Mouse (Mus musculus) kidney, postnatal 10 days (tissue): ENCODE measurements around the gene Slc12a1.
A peak's percentile ranks its signal among the peaks of the same experiment; 100 is the strongest.
"Not testable (repeated sequence)": the region's sequence is repeated elsewhere in the genome, so short reads cannot be mapped to it uniquely, and the experiment has no call there.

Experiments used
- DNase-seq: peaks from one replicate; pipeline ENCODE4 v3.0.0; 2021; ENCODE audit warnings: mixed read lengths

Gene Slc12a1

GRCm38 (mm10) chr2:125152388-125152787 lies at the start of gene Slc12a1:
Slc12a1 (plus strand) TSS chr2:125152505.
- DNase-seq: peak; percentile 27

- DNase-seq: not testable (repeated sequence)
These were observed 47.8 kb upstream of the Slc12a1 start for GRCm38 (mm10) chr2:125104491-125104890.

- not testable (repeated sequence) for DNase-seq
These were observed 45.8 kb upstream of the Slc12a1 start for GRCm38 (mm10) chr2:125106536-125106935.

- no peak for DNase-seq
These were observed 32.8 kb upstream of the Slc12a1 start for GRCm38 (mm10) chr2:125119381-125120110.

- no peak for DNase-seq
These were observed 30.0 kb upstream of the Slc12a1 start for GRCm38 (mm10) chr2:125122288-125122623.

- DNase-seq: peak; percentile 60
These were observed 29.5 kb upstream of the Slc12a1 start for GRCm38 (mm10) chr2:125122624-125123476.

- DNase-seq: peak; percentile 93
These were observed 28.8 kb upstream of the Slc12a1 start, which contains the start of gene Myef2 for GRCm38 (mm10) chr2:125123477-125123852. Myef2 (minus strand) TSS chr2:125123661.

- DNase-seq: no peak
These were observed 26.5 kb upstream of the Slc12a1 start for GRCm38 (mm10) chr2:125125824-125126223.

- DNase-seq: no peak
These were observed 25.5 kb upstream of the Slc12a1 start for GRCm38 (mm10) chr2:125126792-125127191.

GRCm38 (mm10) chr2:125134113-125134512 lies 18.2 kb upstream of the Slc12a1 start:
- DNase-seq: no peak

- peak; percentile 92 for DNase-seq
These were observed 16.1 kb upstream of the Slc12a1 start, which contains the start of gene Ctxn2 for GRCm38 (mm10) chr2:125135903-125136811. Ctxn2 (plus strand) TSS chr2:125136692.

- no peak for DNase-seq
These were observed 15.5 kb upstream of the Slc12a1 start for GRCm38 (mm10) chr2:125136846-125137245.

GRCm38 (mm10) chr2:125142336-125142735 lies 10.0 kb upstream of the Slc12a1 start:
- DNase-seq: no peak

- DNase-seq: no peak
These were observed 2.0 kb downstream of the Slc12a1 start for GRCm38 (mm10) chr2:125154294-125154693.

- no peak for DNase-seq
These were observed 3.2 kb downstream of the Slc12a1 start for GRCm38 (mm10) chr2:125155504-125155903.

GRCm38 (mm10) chr2:125162012-125162470 lies 9.7 kb downstream of the Slc12a1 start:
- peak; percentile 26 for DNase-seq

- DNase-seq: no peak
These were observed 26.0 kb downstream of the Slc12a1 start for GRCm38 (mm10) chr2:125178225-125178798.

GRCm38 (mm10) chr2:125187904-125188303 lies 35.6 kb downstream of the Slc12a1 start:
- DNase-seq: no peak

GRCm38 (mm10) chr2:125189197-125189596 lies 36.9 kb downstream of the Slc12a1 start:
- peak; percentile 74 for DNase-seq

- DNase-seq: no peak
These were observed 40.6 kb downstream of the Slc12a1 start for GRCm38 (mm10) chr2:125192905-125193304.

GRCm38 (mm10) chr2:125196771-125197170 lies 44.5 kb downstream of the Slc12a1 start:
- DNase-seq: no peak

- DNase-seq: no peak
These were observed 56.7 kb downstream of the Slc12a1 start for GRCm38 (mm10) chr2:125208894-125209596.
